Mouse (Mus musculus) lung, embryonic 14.5 days (tissue): Measurements from ENCODE around the gene Anks3. TPM values are rescaled to one million over a fixed set of nuclear protein-coding genes. Genes with fewer than 3 reads are reported as not detected.

Experiments used
- ATAC-seq: fragments of 200-750 bp; cut with Nextera tagmentation; 2 replicates; pipeline ENCODE4 v1.8.0; 2017; ENCODE audit warnings: mild to moderate bottlenecking, moderate TSS enrichment, moderate library complexity; ENCODE audit not compliant: insufficient read depth
- DNase-seq: peaks from one replicate; pipeline ENCODE4 v3.0.0-alpha.2; 2015
- H3K27ac ChIP-seq: fragments of 300-500 bp; sonication (generic); 2 replicates; pipeline ENCODE4 v1.5.1; 2014; ENCODE audit warnings: low read depth, mild to moderate bottlenecking, moderate library complexity
- H3K27me3 ChIP-seq: fragments of 300-500 bp; sonication (generic); 2 replicates; pipeline ENCODE4 v1.6.1; 2014; ENCODE audit warnings: low read length, control low read depth; ENCODE audit not compliant: insufficient read depth
- H3K36me3 ChIP-seq: fragments of 300-500 bp; sonication (generic); 2 replicates; pipeline ENCODE4 v1.6.1; 2014; ENCODE audit warnings: control low read depth; ENCODE audit not compliant: insufficient read depth
- H3K4me1 ChIP-seq: fragments of 300-500 bp; sonication (generic); 2 replicates; pipeline ENCODE4 v1.6.1; 2014; ENCODE audit warnings: antibody characterized with exemption, control low read depth; ENCODE audit not compliant: insufficient read depth
- H3K4me2 ChIP-seq: fragments of 300-500 bp; sonication (generic); 2 replicates; pipeline ENCODE4 v1.6.1; 2014; ENCODE audit warnings: mild to moderate bottlenecking
- H3K4me3 ChIP-seq: fragments of 300-500 bp; sonication (generic); 2 replicates; pipeline ENCODE4 v1.5.1; 2014; ENCODE audit warnings: low read depth, low read length
- H3K9ac ChIP-seq: fragments of 300-500 bp; sonication (generic); 2 replicates; pipeline ENCODE4 v1.6.1; 2014
- H3K9me3 ChIP-seq: fragments of 300-500 bp; sonication (generic); 2 replicates; pipeline ENCODE4 v1.6.1; 2016; ENCODE audit warnings: low read depth, low read length, control low read depth
- CTCF ChIP-seq: IDR thresholded peaks from 2 replicates; pipeline ENCODE4 v1.5.1; 2016; ENCODE audit warnings: antibody characterized with exemption, low read depth
- WGBS: fragments of 180-500 bp; shearing (Covaris S2); extraction: QIAGEN DNeasy Blood & Tissue Kit; methylation state at CpG from one replicate; pipeline ENCODE4 v1.1.7; 2014; 5-methylcytosine and 5-hydroxymethylcytosine counted together
- polyA plus RNA-seq: library from polyadenylated mRNA; unstranded; fragments of >200 nt; fragmentation: Nextera tagmentation; extraction: Ambion mirVana; gene quantifications from 2 replicates; pipeline ENCODE4 v1.2.1, GENCODE M21; 2014

Gene Anks3
- polyA plus RNA-seq, 1 experiment from 2014 or later, result 53.1 TPM

- H3K27ac ChIP-seq, result no peak overlapping the region
- H3K36me3 ChIP-seq, result no peaks in the 10 kb centered on the region
- peak; percentile 66 for TF ChIP-seq CTCF
- WGBS, result 76% methylated on average over 4 of the region's 4 CpGs
- DNase-seq (peak; percentile 68), ATAC-seq (no peak)
- no peak overlapping the region for H3K9ac ChIP-seq
- H3K4me1 ChIP-seq, result no peaks in the 10 kb centered on the region
- no peak overlapping the region for H3K4me3 ChIP-seq
- no peaks in the 10 kb centered on the region for H3K9me3 ChIP-seq
- H3K27me3 ChIP-seq, result no peaks in the 10 kb centered on the region
- no peak overlapping the region for H3K4me2 ChIP-seq
Observed at GRCm38 (mm10) chr16:4979755-4980380, 15.9 kb upstream of the Anks3 start.

GRCm38 (mm10) chr16:4978275-4979051, 14.5 kb upstream of the Anks3 start:
- ATAC-seq, result no peak
- H3K27me3 ChIP-seq, result no peaks in the 10 kb centered on the region
- WGBS, result 39% methylated on average over 5 of the region's 5 CpGs
- H3K9me3 ChIP-seq, result no peaks in the 10 kb centered on the region
- no peak for TF ChIP-seq CTCF
- no peaks in the 10 kb centered on the region for H3K4me1 ChIP-seq
- H3K27ac ChIP-seq, result no peak overlapping the region
- H3K4me3 ChIP-seq, result no peak overlapping the region
- H3K36me3 ChIP-seq, result no peaks in the 10 kb centered on the region
- no peak overlapping the region for H3K9ac ChIP-seq
- DNase-seq, result peak; percentile 20
- H3K4me2 ChIP-seq, result no peak overlapping the region

DNA sequence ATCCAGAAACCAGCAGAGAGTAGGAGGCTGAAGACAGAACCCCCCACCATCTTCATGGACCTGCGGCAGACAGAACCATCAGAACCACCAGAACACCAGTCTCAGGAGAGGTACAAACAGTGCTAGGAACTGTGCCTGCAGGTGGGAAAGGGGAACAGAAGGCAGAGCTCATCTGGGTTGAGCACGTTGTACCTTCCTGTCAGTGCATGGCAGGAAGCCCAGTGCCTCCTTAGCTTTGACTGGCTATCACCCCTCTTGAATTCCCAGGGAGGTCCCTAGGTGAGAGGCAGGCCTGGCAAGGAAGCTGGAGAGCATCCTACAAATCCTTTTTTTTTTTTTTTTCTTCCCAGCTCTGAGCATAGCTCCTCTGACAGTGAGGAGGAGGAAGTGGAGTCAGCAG, 12.2 kb upstream of the Anks3 start:
- DNase-seq (no peak), ATAC-seq (no peak)
- 60% methylated on average over 2 of the region's 2 CpGs for WGBS

GRCm38 (mm10) chr16:4974521-4974920, 10.5 kb upstream of the Anks3 start:
- no peaks in the 10 kb centered on the region for H3K27me3 ChIP-seq
- no peaks in the 10 kb centered on the region for H3K36me3 ChIP-seq
- no peaks in the 10 kb centered on the region for H3K4me1 ChIP-seq
- H3K4me3 ChIP-seq, result no peak overlapping the region
- ATAC-seq (no peak), DNase-seq (no peak)
- H3K9me3 ChIP-seq, result no peaks in the 10 kb centered on the region
- no peak for TF ChIP-seq CTCF
- H3K27ac ChIP-seq, result no peak overlapping the region
- H3K4me2 ChIP-seq, result no peak overlapping the region
- H3K9ac ChIP-seq, result no peak overlapping the region
- 84% methylated on average over 5 of the region's 5 CpGs for WGBS

More for the DNA sequence above, 12.2 kb upstream of the Anks3 start:
- no peaks in the 10 kb centered on the region for H3K27me3 ChIP-seq
- H3K9ac ChIP-seq, result no peak overlapping the region
- H3K4me2 ChIP-seq, result no peak overlapping the region
- H3K36me3 ChIP-seq, result no peaks in the 10 kb centered on the region
- no peak for TF ChIP-seq CTCF
- no peaks in the 10 kb centered on the region for H3K9me3 ChIP-seq
- H3K4me3 ChIP-seq, result no peak overlapping the region
- no peak overlapping the region for H3K27ac ChIP-seq
- H3K4me1 ChIP-seq, result no peaks in the 10 kb centered on the region

DNA sequence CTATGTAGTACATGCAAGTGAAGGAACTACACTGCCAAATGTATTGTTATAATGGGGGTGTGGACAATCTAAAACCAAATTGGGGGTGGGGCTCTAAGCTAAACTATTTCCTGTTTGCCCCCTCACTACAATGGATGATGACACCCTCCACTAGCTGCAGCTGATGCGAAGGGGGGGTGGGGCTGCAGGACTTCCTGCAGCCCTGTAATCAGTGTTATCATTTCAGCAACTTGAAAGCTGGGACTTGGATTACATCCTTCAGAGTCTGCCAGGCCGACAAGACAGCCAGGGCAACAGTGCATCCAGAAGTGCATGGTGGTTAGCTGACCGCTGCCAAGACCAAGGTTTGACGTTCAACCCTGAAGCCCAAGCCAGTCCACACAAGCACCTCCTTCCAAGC, 7.6 kb upstream of the Anks3 start:
- 58% methylated on average over 4 of the region's 4 CpGs for WGBS
- Histone ChIP-seq H3K4me2 (no peak overlapping the region), H3K9ac (no peak overlapping the region), H3K36me3 (no peaks in the 10 kb centered on the region), H3K4me1 (no peaks in the 10 kb centered on the region), H3K9me3 (no peaks in the 10 kb centered on the region), H3K27me3 (no peaks in the 10 kb centered on the region), H3K27ac (peak overlapping the region; percentile 33; the same call in 1 of the 2 replicates), H3K4me3 (no peak overlapping the region)
- ATAC-seq (no peak), DNase-seq (peak; percentile 55)
- no peak for TF ChIP-seq CTCF

GRCm38 (mm10) chr16:4969055-4969843, 5.2 kb upstream of the Anks3 start:
- no peak overlapping the region for H3K4me2 ChIP-seq
- WGBS, result 82% methylated on average over 5 of the region's 5 CpGs
- peak; percentile 8 for DNase-seq
- no peaks in the 10 kb centered on the region for H3K27me3 ChIP-seq
- H3K27ac ChIP-seq, result no peak overlapping the region
- H3K36me3 ChIP-seq, result no peaks in the 10 kb centered on the region
- no peak for TF ChIP-seq CTCF
- no peak overlapping the region for H3K9ac ChIP-seq
- no peak for ATAC-seq
- no peak overlapping the region for H3K4me3 ChIP-seq
- no peaks in the 10 kb centered on the region for H3K4me1 ChIP-seq
- no peaks in the 10 kb centered on the region for H3K9me3 ChIP-seq

DNA sequence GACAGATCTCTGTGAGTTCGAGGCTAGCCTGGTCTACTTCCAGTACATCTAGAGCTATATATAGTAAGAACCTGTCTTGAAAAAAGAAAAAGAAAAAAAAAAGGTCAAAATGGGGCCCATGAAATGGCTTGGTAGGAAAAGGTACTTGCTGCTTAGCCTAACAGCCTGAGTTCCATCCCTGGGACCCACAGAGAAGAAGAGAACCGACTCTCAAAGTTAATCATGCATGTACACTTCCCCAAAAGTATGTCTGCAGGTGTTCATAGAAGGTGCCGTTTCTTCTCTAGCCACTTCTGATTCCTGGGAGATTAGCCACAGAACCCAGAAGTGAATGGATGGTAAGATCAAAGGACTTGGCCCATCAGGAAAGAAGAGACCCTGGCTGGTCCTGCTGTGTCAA, 4.4 kb upstream of the Anks3 start:
- H3K4me1 ChIP-seq, result 0 out of 2 replicates have a peak, but pooled peaks cover under 1% of the 10 kb centered on the region
- no peak overlapping the region for H3K4me2 ChIP-seq
- WGBS, result 75% methylated on average over 3 of the region's 3 CpGs
- H3K9me3 ChIP-seq, result no peaks in the 10 kb centered on the region
- no peak overlapping the region for H3K4me3 ChIP-seq
- no peak for TF ChIP-seq CTCF
- ATAC-seq (no peak), DNase-seq (no peak)
- H3K36me3 ChIP-seq, result no peaks in the 10 kb centered on the region
- H3K9ac ChIP-seq, result no peak overlapping the region
- H3K27ac ChIP-seq, result no peak overlapping the region
- H3K27me3 ChIP-seq, result no peaks in the 10 kb centered on the region
